Mouse (Mus musculus) R1 (cell line): ENCODE data around the gene Lrrc51.

ENCODE experiments used
- DNase-seq: peaks from one replicate; pipeline ENCODE4 v3.0.0-alpha.2; 2018; ENCODE audit warnings: low read depth, low spot score

The Lrrc51 gene

DNA sequence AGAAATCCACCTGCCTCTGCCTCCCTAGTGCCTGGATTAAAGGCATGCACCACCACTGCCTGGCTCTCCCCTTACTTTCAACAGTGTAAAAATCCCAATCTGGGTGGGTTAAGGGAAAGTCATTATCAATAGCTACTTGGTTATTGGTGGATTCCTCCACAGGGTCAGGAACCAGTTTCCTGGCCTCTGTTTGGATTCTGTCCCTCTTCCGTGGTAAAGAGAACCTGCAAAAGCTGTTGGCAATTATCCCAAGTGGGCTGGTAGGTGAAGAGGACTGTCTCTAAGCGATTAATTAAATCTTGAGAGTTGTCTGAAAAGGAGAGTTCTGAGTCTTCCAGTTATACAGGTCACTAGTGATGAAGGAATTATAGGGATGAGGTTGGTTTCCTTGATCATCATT, 4.7 kb upstream of the Lrrc51 start:
- DNase-seq, result no peak

GRCm38 (mm10) chr7:101937569-101937968, 3.9 kb upstream of the Lrrc51 start:
- DNase-seq, result no peak

- DNase-seq, result no peak
These were observed 3.3 kb upstream of the Lrrc51 start for GRCm38 (mm10) chr7:101936996-101937395.

GRCm38 (mm10) chr7:101935957-101936356, 2.3 kb upstream of the Lrrc51 start:
- no peak for DNase-seq

DNA sequence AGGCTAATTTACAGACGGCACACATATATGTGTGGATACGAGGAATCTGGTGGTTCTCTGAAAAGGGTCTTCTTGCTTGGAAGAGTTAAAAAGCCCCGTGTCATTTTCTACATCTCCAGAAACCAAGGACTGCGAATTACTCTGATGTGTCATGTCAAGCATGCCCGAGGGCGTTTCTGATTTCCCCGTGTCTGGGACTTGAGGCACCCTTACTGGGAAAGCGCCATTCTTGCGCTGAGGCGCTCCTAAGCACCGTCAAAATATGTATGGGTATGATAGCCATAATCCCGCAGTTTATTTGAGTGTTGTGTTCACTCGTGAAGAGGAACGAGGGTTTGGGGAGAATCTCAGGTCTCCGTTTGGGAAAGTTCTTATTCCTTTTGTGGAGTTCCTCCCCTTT, 395 bp downstream of the Lrrc51 start:
- DNase-seq, result no peak

DNA sequence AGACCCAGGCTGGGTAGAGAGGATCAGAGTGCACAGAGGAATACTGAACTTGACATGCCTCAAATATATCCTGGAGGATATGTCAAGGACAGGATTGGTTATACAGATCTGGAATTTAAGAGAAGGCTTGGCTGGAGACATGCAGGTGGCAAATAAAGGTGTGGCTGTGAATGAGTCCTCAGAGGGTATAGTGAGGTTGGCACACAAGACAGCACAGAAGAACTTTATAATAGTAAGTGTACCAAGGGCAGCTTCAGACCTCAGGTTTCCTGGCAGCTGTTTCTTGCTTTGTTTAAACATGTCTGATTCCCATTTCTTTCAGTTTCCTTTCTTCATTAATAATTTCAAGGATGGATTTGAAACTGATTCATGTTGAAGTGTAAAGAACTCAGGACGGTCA, 1.1 kb downstream of the Lrrc51 start:
- DNase-seq, result no peak

DNA sequence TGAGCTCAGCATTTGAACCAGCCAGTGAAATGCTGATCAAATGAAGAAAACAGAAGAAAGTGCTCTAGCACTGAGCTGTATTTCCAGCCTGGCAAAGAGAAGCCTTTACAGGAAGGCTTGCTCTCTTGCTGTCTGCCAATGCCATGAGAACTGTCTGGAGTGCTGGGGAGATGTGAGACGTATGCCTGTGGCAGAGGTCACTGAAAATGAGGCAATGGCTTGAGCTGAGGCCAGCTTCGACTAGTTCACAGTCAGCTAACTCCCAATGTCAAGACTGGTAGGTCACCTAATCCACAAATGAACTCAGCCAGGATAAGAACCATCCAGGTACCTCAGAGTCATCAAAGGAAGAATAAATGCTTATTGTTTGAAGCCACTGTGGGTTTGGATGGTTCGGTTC, 5.6 kb downstream of the Lrrc51 start:
- DNase-seq, result no peak

DNA sequence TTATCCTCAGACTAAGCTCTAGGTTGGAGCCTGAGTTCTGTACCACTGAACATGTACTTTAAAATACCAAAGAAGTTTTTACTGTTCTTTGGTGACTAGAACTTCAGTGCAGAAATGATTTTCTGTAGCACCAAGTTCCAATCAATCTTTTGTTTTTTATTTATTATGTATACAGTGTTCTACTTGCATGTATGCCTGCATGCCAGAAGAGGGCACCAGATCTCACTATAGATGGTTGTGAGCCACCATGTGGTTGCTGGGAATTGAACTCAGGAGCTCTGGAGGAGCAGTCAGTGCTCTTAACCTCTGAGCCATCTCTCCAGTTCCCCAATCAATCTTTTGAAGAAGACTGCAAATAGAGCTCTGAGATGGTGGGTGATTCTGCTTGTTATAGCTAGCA, 7.8 kb downstream of the Lrrc51 start:
- peak; percentile 42 for DNase-seq

DNA sequence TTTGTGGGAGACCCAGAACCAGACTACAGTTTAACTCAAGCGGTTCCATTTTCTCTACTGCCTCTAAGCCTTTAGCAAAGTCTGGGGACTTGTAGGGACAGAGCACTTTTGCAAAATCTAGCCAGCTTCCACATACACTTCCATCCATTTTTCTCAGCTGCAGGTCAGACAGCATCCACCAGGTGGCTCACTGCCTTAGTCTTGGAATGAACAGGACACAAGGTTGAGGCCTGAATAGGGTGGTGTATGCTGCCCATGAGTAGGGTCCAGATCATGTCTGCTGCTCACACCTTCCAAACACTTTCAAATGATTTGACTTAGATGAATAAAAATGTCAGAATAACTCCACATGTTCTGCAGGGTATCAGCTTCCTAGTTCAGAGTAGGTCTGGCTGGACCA, 15.6 kb downstream of the Lrrc51 start:
- DNase-seq, result peak; percentile 77

GRCm38 (mm10) chr7:101911982-101912381, 21.7 kb downstream of the Lrrc51 start:
- DNase-seq, result peak; percentile 80

DNA sequence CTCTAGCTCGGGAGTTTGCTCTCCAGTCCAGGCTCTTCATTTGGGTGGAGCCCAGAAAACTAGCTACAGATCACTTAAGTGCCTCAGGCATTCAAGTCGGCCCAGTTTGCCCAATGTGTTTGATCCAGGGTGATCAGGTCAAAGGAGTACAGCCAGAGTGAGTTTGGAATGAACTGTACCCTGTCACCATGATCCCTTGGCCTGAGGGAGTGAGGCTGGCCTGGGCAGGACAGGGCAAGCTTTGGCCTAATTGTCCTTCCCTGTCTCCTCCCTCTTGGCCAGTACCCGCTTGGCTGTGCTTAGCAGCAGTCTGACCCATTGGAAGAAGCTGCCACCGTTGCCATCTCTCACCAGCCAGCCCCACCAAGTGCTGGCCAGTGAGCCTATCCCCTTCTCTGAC, 23.6 kb downstream of the Lrrc51 start:
- no peak for DNase-seq

- DNase-seq, result no peak
These were observed 25.3 kb downstream of the Lrrc51 start for GRCm38 (mm10) chr7:101908367-101908766.

DNA sequence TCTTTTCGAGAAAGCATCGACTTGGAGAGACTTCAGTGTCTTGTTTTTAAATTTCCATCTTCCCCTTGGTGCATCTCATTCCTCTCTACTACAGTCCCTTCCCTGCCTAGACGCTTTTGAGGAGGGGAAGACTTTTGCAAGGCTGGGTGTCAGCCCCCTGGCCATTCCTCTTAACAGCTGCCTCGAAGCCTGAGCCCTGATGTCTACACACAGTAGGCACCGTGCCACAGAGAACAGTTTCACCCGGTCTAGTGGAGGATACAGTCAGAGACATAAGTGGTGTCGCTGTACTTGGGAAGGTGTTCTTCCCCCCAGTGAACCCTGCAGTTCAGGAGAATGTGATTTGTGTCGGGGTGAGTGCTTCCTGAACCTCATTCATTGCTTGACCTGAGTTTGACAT, 27.0 kb downstream of the Lrrc51 start:
- no peak for DNase-seq

DNA sequence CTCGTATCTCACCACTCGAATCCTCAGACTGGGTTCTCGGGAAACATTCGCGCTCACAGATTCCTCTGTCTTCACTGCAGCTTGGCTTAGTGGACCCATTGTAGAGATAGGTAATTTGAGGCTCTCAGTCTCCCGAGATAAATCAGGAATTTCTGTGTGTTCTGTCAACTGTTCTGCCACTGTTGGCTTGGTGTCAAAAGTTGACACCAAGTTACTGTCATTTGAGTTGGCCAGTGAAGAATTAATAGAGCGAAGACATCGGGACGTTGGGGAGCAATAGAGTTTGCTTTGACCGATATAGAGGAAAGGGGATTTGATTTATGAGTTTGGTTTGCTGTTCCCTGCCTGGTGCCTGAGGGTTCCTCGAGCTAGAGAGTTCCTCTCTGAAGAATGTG, 27.4 kb downstream of the Lrrc51 start, which contains the start of gene Tomt:
Tomt (minus strand) TSS at position 73 of the 395 bp plus-strand sequence.
- DNase-seq, result no peak

DNA sequence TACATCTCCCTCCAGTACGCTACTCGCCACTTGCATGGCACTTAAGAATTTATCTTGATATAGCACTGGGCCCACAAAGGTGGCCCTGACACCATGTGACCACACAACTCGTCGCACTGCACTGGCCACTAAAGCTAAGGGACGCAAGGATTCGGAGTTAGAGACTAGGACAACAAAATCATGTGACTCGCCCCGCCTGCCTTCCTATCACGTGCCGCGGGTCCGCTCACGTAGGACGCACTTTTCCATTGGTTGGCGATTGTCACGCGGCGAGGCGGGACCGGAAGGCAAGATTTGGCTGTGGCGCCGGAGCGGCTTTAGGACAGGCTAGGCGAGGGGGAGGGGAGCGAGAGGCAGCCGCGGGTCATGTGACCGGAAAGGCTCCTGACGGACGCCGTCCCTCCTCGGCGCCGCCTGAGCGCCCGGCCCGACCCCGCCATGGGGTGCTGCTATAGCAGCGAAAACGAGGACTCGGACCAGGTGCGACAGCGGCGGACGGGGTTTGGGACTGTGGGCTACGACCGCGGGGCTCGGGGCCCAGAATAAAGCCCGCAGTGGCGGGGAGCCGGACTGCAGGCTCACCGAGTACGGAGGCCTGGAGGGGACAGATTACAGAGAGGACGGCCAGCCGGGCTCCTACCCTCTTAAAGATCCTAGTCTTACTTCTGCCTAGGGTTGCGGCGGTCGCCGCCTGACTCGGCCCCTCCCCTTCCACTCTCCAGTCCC, 28.0 kb downstream of the Lrrc51 start, which contains the start of gene Lamtor1:
Lamtor1 (plus strand) TSS at position 344 of the 726 bp plus-strand sequence.
- DNase-seq, result peak; percentile 99

DNA sequence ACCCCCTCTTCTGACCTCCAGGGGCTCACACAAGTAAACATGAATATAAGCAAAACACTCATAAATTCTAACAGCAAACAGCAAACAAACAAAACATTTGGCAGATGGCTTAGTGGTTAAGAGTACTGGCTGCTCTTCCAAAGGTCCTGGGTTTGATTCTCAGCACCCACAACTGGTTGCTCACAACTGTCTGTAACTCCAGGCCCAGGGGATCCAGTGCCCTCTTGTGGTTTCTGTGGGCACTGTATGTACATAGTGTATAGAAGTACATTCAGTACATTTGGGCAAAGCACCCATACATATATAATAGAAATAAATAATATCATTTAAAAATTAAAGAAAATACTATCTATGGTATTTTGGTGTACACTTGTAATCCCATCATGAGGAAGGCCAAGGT, 30.8 kb downstream of the Lrrc51 start:
- DNase-seq, result peak; percentile 54

DNA sequence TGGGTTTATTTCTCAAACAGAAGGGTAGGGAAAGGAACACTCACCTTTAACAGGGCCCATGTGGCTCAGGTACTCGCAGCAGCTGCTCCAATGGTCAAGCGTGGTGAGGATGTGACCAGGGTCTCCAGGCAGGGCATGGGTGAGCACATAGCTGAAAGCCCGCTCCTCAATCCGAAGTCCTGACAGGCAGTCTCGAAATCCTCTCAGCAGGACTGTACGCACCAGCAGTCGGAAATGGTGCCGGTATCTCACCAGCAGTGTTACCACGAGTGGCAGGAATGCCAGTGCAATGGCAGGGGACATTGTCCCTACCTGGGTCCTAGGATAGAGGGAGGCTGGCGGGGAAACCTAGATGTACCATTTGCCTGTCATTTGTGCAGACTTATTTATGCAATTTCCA, 31.7 kb downstream of the Lrrc51 start:
- no peak for DNase-seq

- DNase-seq, result no peak
These were observed 33.2 kb downstream of the Lrrc51 start for GRCm38 (mm10) chr7:101900331-101901097.

DNA sequence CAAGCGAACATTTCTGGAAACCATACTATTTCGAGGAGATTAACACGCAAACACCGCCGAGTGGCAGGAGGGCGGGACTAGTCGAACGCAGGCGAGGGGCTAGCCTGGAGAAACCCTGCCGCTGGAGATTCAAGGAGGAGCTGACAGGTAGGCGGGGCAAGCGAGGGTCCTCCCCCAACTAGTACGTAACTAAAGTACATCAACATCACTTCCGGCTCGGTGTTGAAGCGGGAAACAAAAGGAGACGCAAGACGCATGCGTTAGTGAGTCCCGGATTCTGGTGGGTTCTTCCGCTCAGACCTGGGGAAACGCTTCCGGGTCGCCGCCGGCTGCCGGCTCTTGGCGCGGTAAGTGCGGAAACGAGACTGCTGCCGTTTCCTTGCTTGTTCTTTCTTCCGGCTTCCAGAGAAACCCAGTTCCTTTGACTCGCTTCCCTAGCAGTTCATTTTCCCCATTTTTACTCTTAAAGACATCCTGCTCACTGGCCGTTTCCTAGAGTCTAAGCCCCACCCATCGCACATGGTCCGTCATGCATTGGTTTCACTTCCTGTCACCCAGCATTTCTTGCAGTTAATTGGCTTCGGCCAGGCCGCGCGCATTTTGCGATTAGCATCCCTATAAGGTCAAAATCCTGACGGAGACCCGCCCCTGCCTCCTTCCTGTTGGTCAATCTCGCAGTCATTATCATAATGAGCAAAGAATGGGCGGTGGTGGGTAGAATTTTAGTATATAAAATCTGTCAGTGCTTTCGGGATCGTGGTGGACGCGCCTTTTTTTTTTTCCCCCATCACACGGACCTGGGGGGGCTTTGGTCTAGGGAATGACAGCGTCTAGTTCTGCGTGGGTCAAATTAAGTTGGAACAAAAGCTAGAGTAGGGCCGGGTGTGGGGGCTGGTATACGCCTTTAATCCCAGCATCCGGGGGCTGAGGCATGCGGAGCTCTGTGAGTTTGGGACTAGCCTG, 37.3 kb downstream of the Lrrc51 start:
- peak; percentile 100 for DNase-seq

DNA sequence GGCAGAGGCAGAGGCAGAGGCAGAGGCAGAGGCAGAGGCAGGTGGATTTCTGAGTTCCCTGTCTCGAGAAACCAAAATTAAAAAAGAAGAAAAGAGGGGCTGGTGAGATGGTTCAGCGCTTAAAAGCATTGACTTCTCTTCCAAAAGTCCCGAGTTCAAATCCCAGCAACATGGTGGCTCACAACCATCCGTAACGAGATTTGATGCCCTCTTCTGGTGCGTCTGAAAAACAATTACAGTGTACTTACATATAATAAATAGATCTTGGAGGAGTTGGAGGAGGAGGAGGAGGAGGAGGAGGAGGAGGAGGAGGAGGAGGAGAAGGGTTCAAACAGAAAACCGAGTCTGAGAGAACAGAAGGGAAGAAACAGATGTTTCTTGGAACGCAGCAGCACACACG, 38.0 kb downstream of the Lrrc51 start:
- peak; percentile 27 for DNase-seq

GRCm38 (mm10) chr7:101888460-101888859, 45.2 kb downstream of the Lrrc51 start:
- no peak for DNase-seq

DNA sequence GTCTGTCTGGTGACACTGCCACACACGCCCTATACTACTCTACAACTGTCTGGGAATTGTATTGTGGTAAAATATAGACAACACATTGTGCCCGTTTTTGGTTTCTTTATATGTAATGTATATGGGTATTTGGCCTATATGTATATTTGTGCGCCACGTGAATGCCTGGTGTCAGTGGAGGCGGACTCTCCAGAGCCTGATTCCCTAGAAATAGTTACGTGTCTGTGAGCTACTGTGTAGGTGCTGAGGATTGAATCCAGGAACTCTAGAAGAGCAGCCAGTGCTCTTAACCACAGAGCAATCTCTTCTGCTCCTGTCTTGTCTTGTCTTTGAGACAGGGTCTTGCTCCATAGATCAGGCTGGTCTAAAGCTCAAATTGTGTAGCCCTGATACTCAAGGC, 47.4 kb downstream of the Lrrc51 start:
- no peak for DNase-seq
